Mouse (Mus musculus): Measurements from ENCODE around the gene Krit1.
A peak's percentile ranks its signal among the peaks of the same experiment; 100 is the strongest.
"Not testable (repeated sequence)": the region's sequence is repeated elsewhere in the genome, so short reads cannot be mapped to it uniquely, and the experiment has no call there.

Gene Krit1

GRCm38 (mm10) chr5:3802433-3803291 lies at the start of gene Krit1, which contains the start of gene Ankib1:
Gene Krit1, plus strand, starts transcription at chr5:3803184.
Gene Ankib1, minus strand, starts transcription at chr5:3802925.
- peak; percentile 94 for ATAC-seq (ENCODE audit: insufficient number of reproducible peaks, low FRiP score, low TSS enrichment)

DNA sequence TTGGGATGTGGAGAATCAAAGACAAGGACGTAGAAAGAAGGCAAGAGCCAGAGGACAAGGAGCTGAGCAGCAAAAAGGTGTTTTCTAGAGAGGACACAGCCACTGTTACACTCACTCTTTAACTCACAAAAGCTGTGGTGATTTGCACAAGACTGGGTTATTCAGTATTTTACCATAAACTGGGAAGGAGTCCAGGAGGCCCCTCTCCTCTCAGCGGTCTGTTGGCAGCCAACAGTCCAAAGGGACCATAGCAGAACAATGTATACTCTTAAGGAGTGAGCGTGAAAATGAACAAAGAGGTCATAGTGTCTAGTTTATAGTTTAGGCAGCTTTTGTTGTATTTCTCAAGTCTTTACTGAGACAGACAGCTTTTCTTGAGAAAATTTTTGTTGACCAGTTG lies 31.5 kb upstream of the Krit1 start:
- no peak for ATAC-seq (ENCODE audit: insufficient number of reproducible peaks, low FRiP score, low TSS enrichment)

GRCm38 (mm10) chr5:3772017-3772416 lies 31.0 kb upstream of the Krit1 start:
- ATAC-seq (ENCODE audit: insufficient number of reproducible peaks, low FRiP score, low TSS enrichment), result no peak

- ATAC-seq (ENCODE audit: insufficient number of reproducible peaks, low FRiP score, low TSS enrichment), result no peak
These were observed 20.3 kb upstream of the Krit1 start for GRCm38 (mm10) chr5:3782670-3783069.

DNA sequence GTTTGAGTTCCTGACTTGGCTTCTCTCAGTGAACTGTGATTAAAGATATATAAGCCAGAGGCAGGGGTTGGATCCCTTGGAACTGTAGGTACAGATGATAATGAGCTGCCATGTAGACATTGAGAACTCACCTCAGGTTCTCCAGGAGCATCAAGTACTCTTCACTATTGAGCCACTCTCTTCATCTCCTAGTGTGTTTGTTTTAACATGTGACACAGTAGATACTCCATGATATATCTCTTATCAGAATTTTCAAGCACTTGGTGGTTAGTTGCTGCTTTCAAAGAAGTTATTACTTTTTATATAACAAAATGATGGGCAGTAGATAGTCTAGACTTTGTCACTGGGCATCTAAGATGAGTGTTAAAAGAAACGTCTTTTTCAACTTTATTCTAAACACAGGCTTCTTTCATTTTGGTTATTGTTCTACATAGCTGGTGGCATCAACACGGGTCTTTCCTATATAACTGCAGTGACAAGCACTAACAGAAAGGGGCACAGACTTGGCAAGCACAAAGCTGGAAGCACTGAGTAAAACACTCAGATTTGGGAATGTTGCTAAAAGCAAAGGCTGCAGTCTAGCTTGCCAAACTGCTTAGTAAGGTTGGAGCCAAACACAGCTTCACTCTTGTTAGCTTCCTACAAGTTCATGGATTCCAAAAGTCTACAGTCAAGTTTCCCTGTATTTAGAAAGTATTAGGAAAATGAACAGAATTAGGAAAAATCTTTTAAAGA lies 18.9 kb upstream of the Krit1 start:
- ATAC-seq (ENCODE audit: insufficient number of reproducible peaks, low FRiP score, low TSS enrichment), result no peak

- ATAC-seq (ENCODE audit: insufficient number of reproducible peaks, low FRiP score, low TSS enrichment), result no peak
These were observed 18.1 kb upstream of the Krit1 start for GRCm38 (mm10) chr5:3784751-3785496.

DNA sequence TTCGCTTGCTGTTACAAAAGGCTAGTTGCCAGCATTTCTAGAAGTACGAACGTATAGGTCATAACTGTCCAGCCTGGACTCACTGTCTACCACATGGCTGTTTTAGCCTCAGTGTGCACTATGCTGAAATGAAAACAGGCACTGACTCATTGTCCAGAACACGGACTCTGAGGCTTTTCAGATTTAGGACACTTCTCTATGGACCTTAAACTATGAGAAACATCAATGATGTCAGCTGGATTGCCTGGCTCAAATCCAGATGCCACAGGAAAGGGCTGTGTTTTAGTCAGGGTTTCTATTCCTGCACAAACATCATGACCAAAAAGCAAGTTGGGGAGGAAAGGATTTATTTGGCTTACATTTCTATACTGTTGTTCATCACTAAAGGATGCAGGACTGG lies 15.4 kb upstream of the Krit1 start:
- ATAC-seq (ENCODE audit: insufficient number of reproducible peaks, low FRiP score, low TSS enrichment), result no peak

DNA sequence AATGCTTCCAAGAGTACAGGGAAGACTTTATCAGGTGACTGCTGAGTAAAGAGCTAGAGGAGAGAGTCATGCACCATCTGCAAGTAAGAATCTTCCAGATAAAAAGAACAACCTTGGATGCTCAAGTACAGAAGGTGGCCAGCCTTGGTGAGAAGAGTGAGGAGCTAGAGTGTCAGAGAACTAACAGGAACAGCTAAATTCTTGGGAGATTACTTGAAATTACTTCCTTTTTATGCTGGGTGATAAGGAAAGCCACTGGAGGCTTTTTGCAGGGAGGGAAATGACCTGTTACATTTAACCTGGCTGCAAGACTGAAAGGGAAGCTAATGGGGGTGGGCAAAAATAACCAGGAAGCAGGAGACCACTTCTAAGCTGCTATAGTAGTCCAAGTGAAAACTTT lies 11.9 kb upstream of the Krit1 start:
- ATAC-seq (ENCODE audit: insufficient number of reproducible peaks, low FRiP score, low TSS enrichment), result no peak

- not testable (repeated sequence) for ATAC-seq (ENCODE audit: insufficient number of reproducible peaks, low FRiP score, low TSS enrichment)
These were observed 5.9 kb upstream of the Krit1 start for GRCm38 (mm10) chr5:3797101-3797500.

- ATAC-seq (ENCODE audit: insufficient number of reproducible peaks, low FRiP score, low TSS enrichment), result not testable (repeated sequence)
These were observed 4.3 kb upstream of the Krit1 start for GRCm38 (mm10) chr5:3798656-3799055.

- no peak for ATAC-seq (ENCODE audit: insufficient number of reproducible peaks, low FRiP score, low TSS enrichment)
These were observed 2.9 kb upstream of the Krit1 start for GRCm38 (mm10) chr5:3800041-3800440.

DNA sequence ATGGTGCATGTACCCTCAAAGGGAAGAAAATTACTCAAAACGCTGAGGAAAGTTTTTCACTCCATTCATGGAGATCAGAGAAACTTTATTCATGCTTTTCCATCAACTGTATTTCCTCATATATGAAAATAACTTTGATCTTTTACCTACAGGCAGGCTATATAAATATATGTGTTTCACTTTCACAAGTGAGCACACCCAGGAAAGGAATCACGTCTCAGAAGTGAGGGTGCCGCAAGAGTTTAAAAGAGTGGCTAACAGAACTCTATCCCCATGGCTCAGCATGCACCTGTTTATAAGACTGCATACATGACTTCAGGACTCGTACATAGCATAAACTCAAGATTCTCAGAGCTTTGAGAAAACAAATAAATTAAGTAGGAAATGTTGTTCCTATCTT lies 2.1 kb upstream of the Krit1 start:
- ATAC-seq (ENCODE audit: insufficient number of reproducible peaks, low FRiP score, low TSS enrichment), result no peak

- no peak for ATAC-seq (ENCODE audit: insufficient number of reproducible peaks, low FRiP score, low TSS enrichment)
These were observed 1.1 kb upstream of the Krit1 start for GRCm38 (mm10) chr5:3801672-3802432.

GRCm38 (mm10) chr5:3803292-3804165 lies 545 bp downstream of the Krit1 start:
- peak; percentile 79 for ATAC-seq (ENCODE audit: insufficient number of reproducible peaks, low FRiP score, low TSS enrichment)

DNA sequence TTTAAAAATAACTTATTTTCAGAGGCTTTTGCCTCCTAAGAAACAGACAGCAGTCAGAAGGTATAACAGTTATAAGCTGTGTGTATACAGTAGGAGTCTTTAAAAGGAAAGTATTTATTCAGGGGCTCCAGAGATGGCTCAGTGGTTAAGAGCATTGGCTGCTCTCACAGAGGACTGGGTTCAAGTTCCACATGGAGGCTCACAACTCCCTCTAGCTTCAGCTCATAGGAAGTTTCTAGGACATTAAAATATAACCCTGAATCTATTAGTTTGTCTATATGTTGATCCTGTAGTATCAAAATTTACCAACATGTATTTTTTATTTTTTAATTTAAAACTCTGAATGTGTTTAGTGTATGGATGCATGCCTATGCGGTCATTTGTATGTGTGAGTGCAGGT lies 5.5 kb downstream of the Krit1 start:
- no peak for ATAC-seq (ENCODE audit: insufficient number of reproducible peaks, low FRiP score, low TSS enrichment)

GRCm38 (mm10) chr5:3834107-3834506 lies 31.1 kb downstream of the Krit1 start:
- ATAC-seq (ENCODE audit: insufficient number of reproducible peaks, low FRiP score, low TSS enrichment), result no peak

GRCm38 (mm10) chr5:3845026-3845425 lies 42.0 kb downstream of the Krit1 start, which contains the start of gene Lrrd1:
Gene Lrrd1, plus strand, starts transcription at chr5:3845173.
- no peak for ATAC-seq (ENCODE audit: insufficient number of reproducible peaks, low FRiP score, low TSS enrichment)

DNA sequence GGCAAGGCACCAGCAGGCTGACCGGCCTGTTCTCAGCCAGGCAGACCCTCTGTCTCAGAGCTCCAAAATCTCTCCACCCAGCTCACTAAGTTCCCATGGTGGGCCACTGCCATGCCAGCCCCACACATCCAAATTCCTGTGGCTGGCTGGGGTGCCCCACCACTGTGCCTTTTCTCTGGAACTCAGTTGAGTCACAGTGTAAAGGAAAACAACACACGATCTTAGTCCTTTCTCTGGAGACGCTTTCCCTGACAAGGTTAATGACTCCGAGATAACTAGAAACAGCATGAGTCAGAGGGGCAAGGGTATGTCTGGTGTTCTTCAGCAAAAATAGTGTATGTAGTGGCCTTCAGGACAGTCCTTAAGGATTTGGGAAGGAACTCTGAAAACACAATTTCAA lies 67.2 kb downstream of the Krit1 start:
- no peak for ATAC-seq (ENCODE audit: insufficient number of reproducible peaks, low FRiP score, low TSS enrichment)

DNA sequence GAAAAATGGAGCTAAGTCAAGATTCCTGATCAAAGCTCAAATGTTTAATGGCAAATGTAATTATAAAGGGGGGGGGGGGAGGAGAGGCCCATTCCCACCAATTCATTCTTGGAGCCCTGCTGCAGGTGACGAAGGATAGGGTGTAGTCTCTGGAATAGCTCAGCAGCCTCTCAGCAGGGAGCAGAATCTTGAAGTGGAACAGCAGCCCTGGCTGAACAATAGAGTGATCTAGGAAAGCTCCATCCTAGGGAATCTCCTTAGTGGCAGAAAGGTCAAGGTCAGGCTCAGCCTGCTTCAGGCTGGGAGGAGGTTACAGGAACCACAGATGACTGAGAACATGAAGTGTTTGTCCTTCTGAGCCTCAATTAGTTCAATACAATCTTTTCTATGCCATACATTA lies 69.4 kb downstream of the Krit1 start:
- ATAC-seq (ENCODE audit: insufficient number of reproducible peaks, low FRiP score, low TSS enrichment), result no peak

All from cerebellum, adult (tissue).